Mouse (Mus musculus) testis, adult 2 months (tissue): ENCODE results near the gene Camkv. TPM values are rescaled to one million over a fixed set of nuclear protein-coding genes. Genes with fewer than 3 reads are reported as not detected.

Experiments used
- H3K27ac ChIP-seq: fragments of 200-500 bp; 2 replicates; pipeline ENCODE4 v1.5.1; 2012; ENCODE audit warnings: low read depth, low read length; ENCODE audit not compliant: control insufficient read depth, insufficient read depth
- H3K27me3 ChIP-seq: fragments of 200-500 bp; 2 replicates; pipeline ENCODE4 v1.6.1; 2012; ENCODE audit warnings: mild to moderate bottlenecking, low read length, moderate library complexity; ENCODE audit not compliant: control insufficient read depth, insufficient read depth
- H3K36me3 ChIP-seq: fragments of 200-500 bp; 2 replicates; pipeline ENCODE4 v1.6.1; 2012; ENCODE audit warnings: mild to moderate bottlenecking, low read length; ENCODE audit not compliant: control insufficient read depth, insufficient read depth
- H3K4me1 ChIP-seq: fragments of 200-500 bp; 2 replicates; pipeline ENCODE4 v1.6.1; 2012; ENCODE audit warnings: low read length; ENCODE audit not compliant: control insufficient read depth, insufficient read depth
- H3K4me3 ChIP-seq: fragments of 200-500 bp; 2 replicates; pipeline ENCODE4 v1.5.1; 2012; ENCODE audit warnings: low read depth, mild to moderate bottlenecking, low read length, moderate library complexity, mixed read lengths; ENCODE audit not compliant: control insufficient read depth
- CTCF ChIP-seq: fragments of 200-500 bp; IDR thresholded peaks from 2 replicates; pipeline ENCODE4 v1.5.1; 2012; ENCODE audit warnings: low read depth, mild to moderate bottlenecking, inconsistent platforms, low read length, moderate library complexity; ENCODE audit not compliant: control insufficient read depth, insufficient read depth, insufficient replicate concordance
- POLR2A ChIP-seq: fragments of 200-500 bp; IDR thresholded peaks from 2 replicates; pipeline ENCODE4 v1.6.1; 2012; ENCODE audit warnings: low read depth, mild to moderate bottlenecking, inconsistent platforms, low read length, moderate library complexity; ENCODE audit not compliant: control insufficient read depth
- polyA plus RNA-seq: library from polyadenylated mRNA; depleted of rRNA; stranded (reverse); fragments of >200 nt; gene quantifications from 2 replicates; pipeline ENCODE4 v1.2.3, GENCODE M21; 2012; rRNA removed

Gene Camkv
- polyA plus RNA-seq, result 6.5 and 6.6 TPM in 2 replicates

DNA sequence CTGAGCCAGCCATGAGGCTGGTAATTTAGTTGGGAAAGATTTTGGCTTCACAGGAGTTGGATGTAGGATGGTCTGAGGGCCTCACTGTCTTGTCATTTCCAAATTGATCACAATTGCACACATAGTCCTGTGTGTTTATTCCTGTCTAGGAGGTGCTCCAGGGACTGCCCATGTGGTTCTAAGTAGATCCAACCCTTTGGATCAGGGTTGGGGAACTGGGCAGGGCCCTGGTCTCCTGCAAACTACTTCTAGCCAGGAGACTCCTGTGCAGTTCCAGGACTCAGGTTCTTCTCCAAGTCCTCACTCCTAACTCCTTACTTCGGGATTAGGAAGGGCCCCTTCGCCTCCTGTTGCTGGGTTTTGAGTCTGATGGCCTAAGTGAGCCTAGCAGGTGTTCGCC, at the start of gene Camkv:
Camkv (plus strand) TSS at position 301 of the 400 bp plus-strand sequence.
- Histone ChIP-seq H3K27me3 (no peaks in the 10 kb centered on the region), H3K27ac (no peak within 1 kb of the TSS), H3K4me3 (peak within 1 kb of the TSS; percentile 86), H3K4me1 (peaks cover 13% of the 10 kb centered on the region), H3K36me3 (no peaks in the 10 kb centered on the region)
- no peak for TF ChIP-seq CTCF
- no peak for TF ChIP-seq POLR2A

DNA sequence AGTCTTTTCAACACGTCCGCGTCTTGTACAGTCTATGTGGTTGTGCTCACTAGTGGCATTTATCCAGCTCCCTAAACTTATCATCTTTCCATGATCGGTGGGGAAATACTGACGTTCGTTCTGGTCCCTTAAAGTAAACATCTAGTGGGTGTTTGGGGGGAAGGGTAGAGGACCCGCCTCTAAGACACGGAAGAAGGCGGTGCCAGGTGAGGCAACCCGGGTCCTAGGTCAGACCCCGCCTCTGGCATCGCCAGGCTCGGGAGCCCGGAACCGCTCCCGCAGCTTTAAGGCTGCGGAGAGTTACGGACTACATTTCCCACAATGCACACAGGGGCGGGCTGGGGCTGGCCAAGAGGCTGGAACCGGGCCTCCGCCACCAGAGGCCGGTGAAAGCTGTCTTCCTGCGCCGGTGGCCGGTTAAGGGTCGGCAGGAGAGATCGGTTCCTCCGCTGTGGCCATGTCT, 47.6 kb upstream of the Camkv start, which contains the start of gene Mon1a:
Mon1a (plus strand) TSS at position 348 of the 463 bp plus-strand sequence.
- TF ChIP-seq POLR2A (peak; percentile 67), CTCF (no peak)
- Histone ChIP-seq H3K4me3 (peak within 1 kb of the TSS; percentile 91), H3K36me3 (no peaks in the 10 kb centered on the region), H3K27me3 (no peaks in the 10 kb centered on the region), H3K27ac (peak within 1 kb of the TSS; percentile 77), H3K4me1 (peaks cover 8% of the 10 kb centered on the region)

DNA sequence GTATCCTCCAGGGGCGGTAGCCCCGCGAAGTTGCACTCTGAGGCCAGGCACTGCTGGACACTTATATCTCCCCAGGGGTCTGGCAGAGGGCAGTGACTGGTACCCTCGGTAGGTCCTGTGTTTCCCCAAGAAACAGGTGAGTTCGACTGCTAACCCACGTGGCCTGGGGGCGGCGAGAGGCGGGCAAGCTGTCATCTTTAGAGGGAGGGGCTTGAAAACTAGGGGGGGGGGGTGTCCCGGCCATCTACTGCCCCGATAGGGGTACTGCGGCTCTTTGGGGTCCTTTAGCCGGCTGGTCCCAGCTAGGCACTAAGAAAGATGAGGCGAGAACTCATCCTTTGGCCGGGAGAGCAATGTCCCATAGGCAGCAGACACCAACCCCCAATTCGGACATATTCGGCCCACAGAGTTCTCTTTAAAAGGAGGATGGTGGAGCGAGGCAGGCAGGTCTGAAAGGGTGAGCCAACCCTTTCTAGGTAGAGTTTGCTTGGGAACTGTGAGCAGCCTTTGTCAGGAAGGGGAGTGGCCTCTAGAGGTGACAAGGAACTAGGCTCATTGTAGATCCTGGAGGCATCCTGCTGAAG, 47.1 kb upstream of the Camkv start:
- no peak for TF ChIP-seq CTCF
- no peak for TF ChIP-seq POLR2A
- Histone ChIP-seq H3K4me1 (peaks cover 8% of the 10 kb centered on the region), H3K27ac (peak overlapping the region; percentile 77)

DNA sequence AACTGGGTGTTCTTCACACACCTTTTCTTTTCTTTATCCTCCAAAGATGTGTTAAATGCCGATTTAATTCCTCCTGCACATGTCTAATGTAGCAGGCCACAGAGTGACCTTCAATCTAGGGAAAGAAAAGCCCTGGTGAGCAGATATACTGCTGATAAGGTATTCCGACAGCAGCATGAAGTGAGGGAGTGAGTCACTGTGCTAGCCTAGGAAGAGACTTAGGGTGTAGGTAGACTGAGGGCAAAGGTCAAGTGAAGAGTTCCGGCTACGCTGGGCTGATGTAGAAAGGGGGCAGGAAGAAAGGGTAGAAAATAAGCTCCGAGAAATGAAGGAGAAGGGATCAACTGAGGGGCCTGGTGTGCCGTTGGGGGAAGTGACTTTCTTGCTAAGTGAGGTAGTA, 45.2 kb upstream of the Camkv start:
- Histone ChIP-seq H3K27ac (no peak overlapping the region), H3K36me3 (no peaks in the 10 kb centered on the region), H3K4me1 (peaks cover 8% of the 10 kb centered on the region), H3K4me3 (no peak overlapping the region), H3K27me3 (no peaks in the 10 kb centered on the region)
- TF ChIP-seq CTCF, result no peak
- TF ChIP-seq POLR2A, result no peak

More for the DNA sequence above, 47.1 kb upstream of the Camkv start:
- peak overlapping the region; percentile 91 for H3K4me3 ChIP-seq
- H3K36me3 ChIP-seq, result no peaks in the 10 kb centered on the region
- H3K27me3 ChIP-seq, result no peaks in the 10 kb centered on the region

DNA sequence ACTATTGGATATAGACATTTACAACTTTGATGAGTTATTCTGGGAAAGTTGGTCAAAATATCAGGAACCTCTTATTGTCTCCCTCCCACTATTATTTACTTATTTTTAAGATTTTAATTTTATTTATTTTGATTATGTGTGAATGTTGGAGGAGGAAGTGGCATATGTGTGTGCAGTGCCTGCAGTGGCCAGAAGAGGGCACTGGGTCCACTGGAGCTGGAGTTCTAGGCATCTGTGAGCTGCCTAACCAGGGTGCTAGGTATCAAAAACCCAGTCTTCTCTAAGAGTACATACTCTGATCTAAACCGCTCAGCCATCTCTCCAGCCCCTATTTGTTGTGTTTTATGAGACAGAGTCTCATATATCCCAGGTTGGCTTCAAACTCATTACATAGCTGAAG, 44.5 kb upstream of the Camkv start:
- Histone ChIP-seq H3K4me1 (peaks cover 8% of the 10 kb centered on the region), H3K36me3 (no peaks in the 10 kb centered on the region), H3K27me3 (no peaks in the 10 kb centered on the region), H3K4me3 (no peak overlapping the region), H3K27ac (no peak overlapping the region)
- TF ChIP-seq CTCF, result peak; percentile 64; the same call in 1 of the 2 replicates
- TF ChIP-seq POLR2A, result no peak

DNA sequence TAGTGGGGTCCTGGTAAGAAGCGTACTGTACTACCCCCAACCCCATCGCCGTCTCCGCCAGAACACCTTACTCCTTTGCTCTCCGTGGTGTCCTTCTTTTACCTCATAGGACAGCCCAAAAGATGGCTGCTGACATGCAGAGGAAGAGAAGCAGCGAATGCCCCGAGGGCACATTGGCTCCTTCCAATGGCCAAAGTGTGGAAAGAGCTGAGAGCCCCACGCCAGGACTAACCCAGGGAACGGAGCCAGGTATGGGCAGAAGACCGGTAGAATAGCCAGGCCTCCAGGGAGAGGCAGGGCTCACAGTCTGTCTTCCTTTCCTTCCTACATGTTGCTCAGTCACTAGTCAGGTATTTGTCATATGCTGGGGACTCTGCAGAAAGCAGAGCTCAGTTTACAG, 36.9 kb upstream of the Camkv start:
- no peak overlapping the region for H3K27ac ChIP-seq
- H3K4me3 ChIP-seq, result no peak overlapping the region
- H3K4me1 ChIP-seq, result peaks cover 3% of the 10 kb centered on the region
- no peaks in the 10 kb centered on the region for H3K27me3 ChIP-seq
- no peaks in the 10 kb centered on the region for H3K36me3 ChIP-seq
- TF ChIP-seq POLR2A, result no peak
- TF ChIP-seq CTCF, result no peak

DNA sequence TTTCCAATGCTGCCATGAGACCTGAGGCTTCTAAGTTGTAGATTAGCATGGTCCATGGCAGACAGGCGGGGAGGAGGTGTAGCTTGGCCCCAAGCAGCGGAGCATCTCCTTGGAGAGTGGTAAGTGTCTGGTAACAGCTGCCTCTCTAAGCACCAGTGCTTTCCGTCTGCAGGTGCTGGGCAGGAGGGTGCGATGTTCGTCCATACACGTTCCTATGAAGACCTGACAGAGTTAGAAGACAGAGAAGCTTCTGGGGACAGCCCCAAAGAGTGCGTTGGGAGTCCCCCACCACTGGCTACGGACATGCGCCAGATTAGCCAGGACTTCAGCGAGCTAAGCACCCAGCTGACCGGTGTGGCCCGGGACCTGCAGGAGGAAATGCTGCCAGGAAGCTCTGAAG, 35.6 kb upstream of the Camkv start:
- H3K4me3 ChIP-seq, result no peak overlapping the region
- no peak for TF ChIP-seq POLR2A
- no peak for TF ChIP-seq CTCF
- H3K27ac ChIP-seq, result no peak overlapping the region
- H3K27me3 ChIP-seq, result no peaks in the 10 kb centered on the region
- H3K36me3 ChIP-seq, result no peaks in the 10 kb centered on the region
- H3K4me1 ChIP-seq, result peaks cover 3% of the 10 kb centered on the region

DNA sequence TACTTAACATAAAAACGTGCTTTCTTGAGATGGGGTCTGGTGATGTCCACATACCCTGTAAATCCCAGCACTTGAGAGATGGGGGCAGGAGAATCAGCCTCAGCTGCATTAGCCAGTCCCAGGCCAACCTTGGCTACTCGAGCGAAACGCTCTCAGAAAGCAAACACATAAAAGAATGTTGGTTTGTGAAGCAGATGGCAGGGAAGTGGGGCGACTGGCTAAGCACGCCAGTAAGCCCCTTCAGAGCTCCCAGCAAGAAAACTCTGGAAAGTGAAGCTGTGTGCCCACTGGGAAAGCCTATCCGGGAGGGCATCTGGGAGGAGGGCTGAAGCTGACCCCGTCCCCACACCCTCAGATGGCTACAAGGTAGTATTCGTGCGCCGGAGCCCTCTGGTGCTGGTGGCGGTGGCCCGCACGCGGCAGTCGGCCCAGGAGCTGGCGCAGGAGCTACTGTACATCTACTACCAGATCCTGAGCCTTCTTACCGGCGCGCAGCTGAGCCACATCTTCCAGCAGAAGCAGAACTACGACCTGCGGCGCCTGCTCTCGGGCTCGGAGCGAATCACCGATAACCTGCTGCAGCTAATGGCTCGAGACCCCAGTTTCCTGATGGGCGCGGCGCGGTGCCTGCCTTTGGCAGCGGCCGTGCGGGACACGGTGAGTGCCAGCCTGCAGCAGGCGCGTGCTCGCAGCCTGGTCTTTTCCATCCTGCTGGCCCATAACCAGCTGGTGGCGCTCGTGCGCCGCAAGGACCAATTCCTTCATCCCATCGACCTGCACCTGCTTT, 34.4 kb upstream of the Camkv start:
- no peak overlapping the region for H3K27ac ChIP-seq
- no peaks in the 10 kb centered on the region for H3K36me3 ChIP-seq
- peaks cover 6% of the 10 kb centered on the region for H3K4me1 ChIP-seq
- no peaks in the 10 kb centered on the region for H3K27me3 ChIP-seq
- TF ChIP-seq POLR2A (no peak), CTCF (peak; percentile 68; the same call in 1 of the 2 replicates)
- H3K4me3 ChIP-seq, result peak overlapping the region; percentile 56
